ENCODE assay signal across 16 mouse cellular contexts in genomic region chr6:73279681-73280080, GRCm38 (mm10). TPM values are rescaled to one million over a fixed set of nuclear protein-coding genes. Genes with fewer than 3 reads are reported as not detected.
DNase-seq lines count a peak whose midpoint lies in the region; ATAC-seq lines count a peak whose summit lies in the region.
"Had no signal": no experiment of that assay in that cellular context is flagged by ENCODE, and none has a peak within 500 bp of the region (broad histone marks: within the 10 kb centered on the region; RNA-seq: fewer than 3 reads in every experiment).

No protein-coding gene starts in this region.

- no peaks in the 10 kb centered on the region for H3K9me3 ChIP-seq in hindbrain, embryonic 14.5 days (ENCODE audit: control insufficient read depth, low read length)
- H3K9me3 ChIP-seq in hindbrain, embryonic 16.5 days (ENCODE audit: control insufficient read depth, low read length), result no peaks in the 10 kb centered on the region
- H3K9me3 ChIP-seq: embryonic facial prominence, embryonic 13.5 days; neural tube, embryonic 12.5 days had no signal

- no peak overlapping the region for H3K4me3 ChIP-seq in hindbrain, embryonic 14.5 days (replicated peaks; ENCODE audit: low read length)
- H3K4me3 ChIP-seq in hindbrain, embryonic 16.5 days (ENCODE audit: low read length), result no peak overlapping the region
- H3K4me3 ChIP-seq: embryonic facial prominence, embryonic 13.5 days; neural tube, embryonic 12.5 days had no signal

- H3K4me1 ChIP-seq in hindbrain, embryonic 14.5 days (replicated peaks; ENCODE audit: control insufficient read depth, insufficient read depth, low read length), result no peaks in the 10 kb centered on the region
- no peaks in the 10 kb centered on the region for H3K4me1 ChIP-seq in hindbrain, embryonic 16.5 days (ENCODE audit: control insufficient read depth, insufficient read depth, low read depth, low read length)
- H3K4me1 ChIP-seq: embryonic facial prominence, embryonic 13.5 days; neural tube, embryonic 12.5 days had no signal

- no peak for DNase-seq in hindbrain, embryonic 14.5 days (ENCODE audit: low spot score)
- DNase-seq in CD8-positive naive resting alpha-beta T cell, adult 2 months (ENCODE audit: low read depth in 2 of 2, low spot score in 2 of 2), result peak; percentile 42 to 45
- DNase-seq in kidney, adult 11 months, result peak; percentile 82
- DNase-seq in kidney, postnatal 25 days, result peak; percentile 67 to 87
- no peak for DNase-seq in urinary bladder, postnatal 25 days (ENCODE audit: low spot score)
- no peak for DNase-seq in adipocyte (ENCODE audit: low spot score)
- DNase-seq: adrenal gland, postnatal 25 days; layer of hippocampus, postnatal 36 days; lung, postnatal 10 days; midbrain, embryonic 14.5 days; spleen, adult 18-20 months had no signal

- no peak overlapping the region for H3K9ac ChIP-seq in hindbrain, embryonic 14.5 days
- H3K9ac ChIP-seq in hindbrain, embryonic 16.5 days (ENCODE audit: low read depth, low read length), result no peak overlapping the region
- H3K9ac ChIP-seq: embryonic facial prominence, embryonic 13.5 days; neural tube, embryonic 12.5 days had no signal

- no peak overlapping the region for H3K27ac ChIP-seq in hindbrain, embryonic 14.5 days
- H3K27ac ChIP-seq in hindbrain, embryonic 16.5 days (ENCODE audit: low read depth, low read length), result no peak overlapping the region
- H3K27ac ChIP-seq: embryonic facial prominence, embryonic 13.5 days; neural tube, embryonic 12.5 days had no signal

- H3K4me2 ChIP-seq in hindbrain, embryonic 14.5 days (replicated peaks), result no peak overlapping the region
- no peak overlapping the region for H3K4me2 ChIP-seq in hindbrain, embryonic 16.5 days (ENCODE audit: low read length)
- H3K4me2 ChIP-seq: embryonic facial prominence, embryonic 13.5 days; neural tube, embryonic 12.5 days had no signal

- H3K36me3 ChIP-seq in hindbrain, embryonic 14.5 days (replicated peaks; ENCODE audit: control insufficient read depth, insufficient read depth), result peaks cover 43% of the 10 kb centered on the region
- H3K36me3 ChIP-seq in hindbrain, embryonic 16.5 days (ENCODE audit: control insufficient read depth, insufficient read depth, low read length), result peaks cover 10% of the 10 kb centered on the region

- H3K27me3 ChIP-seq in hindbrain, embryonic 14.5 days (ENCODE audit: control insufficient read depth, insufficient read depth, low read length), result no peaks in the 10 kb centered on the region
- H3K27me3 ChIP-seq in hindbrain, embryonic 16.5 days (replicated peaks; ENCODE audit: control insufficient read depth, insufficient read depth, low read length), result no peaks in the 10 kb centered on the region
- H3K27me3 ChIP-seq: CH12.LX; embryonic facial prominence, embryonic 13.5 days; neural tube, embryonic 12.5 days had no signal

- peak; percentile 21; the same call in 1 of the 2 replicates for ATAC-seq in hindbrain, embryonic 14.5 days (ENCODE audit: low FRiP score)
- ATAC-seq in hindbrain, embryonic 16.5 days, result no peak
- ATAC-seq: forebrain, embryonic 14.5 days had no signal

- WGBS in hindbrain, embryonic 14.5 days, result 82% methylated on average over 8 of the region's 8 CpGs
- 80% methylated on average over 8 of the region's 8 CpGs for WGBS in hindbrain, embryonic 16.5 days

RNA-seq across cellular contexts. Expression of gene Suclg1, which starts 31.5 kb away (rescaled TPM):
- 151 and 153 TPM in 2 replicates for polyA plus RNA-seq in hindbrain, embryonic 14.5 days (2014; fragmentation: Nextera tagmentation; extraction: Ambion mirVana)
- polyA plus RNA-seq in hindbrain, embryonic 16.5 days (2015; fragmentation: Nextera tagmentation; extraction: Ambion mirVana), result 137 and 151 TPM in 2 replicates

RNA-seq across cellular contexts. Expression of gene Dnah6, which starts 58.2 kb away (rescaled TPM):
- polyA plus RNA-seq in hindbrain, embryonic 14.5 days (2014; fragmentation: Nextera tagmentation; extraction: Ambion mirVana), result 0.48 and 0.98 TPM in 2 replicates
- polyA plus RNA-seq in hindbrain, embryonic 16.5 days (2015; fragmentation: Nextera tagmentation; extraction: Ambion mirVana), result 0.37 and 0.43 TPM in 2 replicates
- polyA plus RNA-seq: embryonic facial prominence, embryonic 13.5 days had no signal

Comparison
In these comparisons a context has a peak if more than half of its experiments do, and no peak if none do; other contexts are left out.
1. DNase-seq: peak in CD8-positive naive resting alpha-beta T cell, adult 2 months (2 of 2), kidney, adult 11 months (single experiment) and kidney, postnatal 25 days (2 of 2); none in hindbrain, embryonic 14.5 days (single experiment), urinary bladder, postnatal 25 days (single experiment) and adipocyte (single experiment).